Comparison of ENCODE assay signal across 14 mouse cellular contexts in the genomic region with DNA sequence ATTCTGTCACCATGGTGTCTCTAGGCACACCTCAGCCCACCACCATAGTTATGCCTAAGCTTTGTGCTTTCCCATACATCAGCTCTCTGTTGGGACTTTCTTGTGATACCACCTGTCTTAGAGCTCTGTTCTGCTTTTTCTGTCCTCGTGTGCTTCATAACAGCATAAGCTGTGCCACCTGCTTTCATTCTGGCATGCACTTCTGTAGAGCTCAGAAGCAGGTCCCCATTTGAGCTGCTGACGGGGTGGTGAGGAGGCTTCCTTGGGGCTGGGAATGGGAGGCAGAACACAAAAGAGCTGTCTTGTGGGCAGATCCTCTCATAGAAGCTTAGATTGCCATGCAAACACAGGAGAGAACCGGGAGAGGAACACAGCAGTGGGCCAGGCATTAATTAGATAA.
"Had no signal": no experiment of that assay in that cellular context is flagged by ENCODE, and none has a peak within 500 bp of the region (broad histone marks: within the 10 kb centered on the region; RNA-seq: fewer than 3 reads in every experiment).

No protein-coding gene starts in this region.

- ATAC-seq: intestine, embryonic 15.5 days had no signal

- DNase-seq: kidney, adult 18-20 months; kidney, adult 9 months; kidney, postnatal 14 days; kidney, postnatal 4 days; left cerebral cortex, postnatal 4 days; liver, embryonic 13.5 days; lung, adult 2 months; lung, postnatal 14 days; lung, postnatal 4 days; midbrain, embryonic 14.5 days; spleen, adult 18-20 months; thymus, adult 18-20 months; thymus, postnatal 36 days had no signal
